Mouse (Mus musculus) stomach, postnatal 0 days (tissue): ENCODE measurements around the gene Med13l.

Source experiments
- CTCF ChIP-seq: IDR thresholded peaks from 2 replicates; pipeline ENCODE4 v1.5.1; 2016; ENCODE audit warnings: antibody characterized with exemption, low read depth, mild to moderate bottlenecking, moderate library complexity
- EP300 ChIP-seq: optimal IDR thresholded peaks from 2 replicates; pipeline ENCODE3; 2016; ENCODE audit warnings: antibody characterized with exemption

DNA sequence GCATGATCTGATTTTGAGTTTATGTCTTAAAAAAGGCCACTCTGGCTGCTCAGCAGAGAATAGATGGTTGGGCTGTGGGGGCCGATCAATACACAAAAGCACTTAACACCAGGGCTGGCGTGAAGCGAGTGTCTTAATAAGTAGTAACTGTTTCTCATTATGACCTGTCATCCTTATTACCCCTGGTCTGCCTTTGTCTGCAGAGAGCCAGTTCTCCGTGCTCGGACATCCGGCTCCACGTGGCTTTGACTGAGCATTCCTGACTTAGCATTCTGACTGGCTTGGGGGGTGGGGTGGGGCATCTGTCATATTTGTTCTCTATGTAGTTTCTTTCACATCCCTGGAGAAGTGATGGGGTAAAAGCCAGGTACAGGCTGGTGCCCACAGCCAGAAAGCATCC is 31.2 kb upstream of the Med13l start:
- TF ChIP-seq CTCF (no peak), EP300 (no peak)
